Mouse (Mus musculus): ENCODE measurements at regions not wholly inside any gene's neighbourhood (a gene's known extent, or its start where the extent isn't known, plus 50 kb on each side); places are given as distances from the start of the nearest gene placed in this dataset.

DNA sequence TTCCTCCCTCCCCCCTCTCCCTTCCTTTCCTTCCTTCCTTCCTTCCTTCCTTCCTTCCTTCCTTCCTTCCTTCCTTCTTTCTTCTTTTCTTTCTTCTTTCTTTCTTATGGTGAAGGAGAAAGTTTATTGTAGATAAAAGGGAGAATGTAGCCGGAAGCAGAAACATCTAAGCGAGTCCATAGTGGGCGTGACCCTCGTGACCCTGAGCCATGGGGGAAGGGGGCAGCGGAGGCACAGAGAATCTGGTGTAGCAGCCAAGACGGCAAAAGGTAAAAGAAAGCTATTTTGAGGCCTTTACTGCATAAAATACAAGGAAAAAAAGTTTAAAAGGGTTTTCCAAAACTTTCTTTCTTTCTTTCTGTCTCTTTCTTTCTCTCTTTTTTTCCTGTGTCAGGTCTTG lies 93.5 kb upstream of the Fbxo11 start:
- TF ChIP-seq CTCF (IDR thresholded peaks at IDR 0.05) (no peak), POLR2A (IDR thresholded peaks at IDR 0.05; ENCODE audit: insufficient read depth, low read depth, low read length) (no peak)
